Mouse (Mus musculus) telencephalon, adult 2 months (tissue): ENCODE measurements around the gene Bicd2.

ENCODE experiments used
- DNase-seq: peaks from one replicate; pipeline ENCODE4 v3.0.0-alpha.2; 2011; ENCODE audit warnings: low read depth, low spot score

Gene Bicd2

DNA sequence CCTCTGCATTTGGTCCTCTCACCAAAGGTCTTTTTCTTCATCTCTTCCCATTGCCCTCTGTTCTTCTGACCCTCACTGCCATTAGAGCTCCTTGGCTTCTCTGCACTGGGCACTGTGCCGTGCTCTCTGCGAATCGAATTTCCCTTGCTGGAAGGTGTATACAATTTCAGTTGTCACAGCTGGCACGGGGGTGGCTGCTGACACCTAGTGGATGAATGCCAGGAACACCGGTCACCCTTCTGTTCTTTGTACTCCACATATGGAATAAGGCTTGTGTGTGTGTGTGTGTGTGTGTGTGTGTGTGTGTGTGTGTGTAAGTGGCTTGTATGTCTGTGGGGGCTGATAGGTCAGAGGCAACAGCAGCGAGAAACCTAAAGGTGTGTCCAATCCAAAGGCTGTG lies 58.8 kb downstream of the Bicd2 start:
- DNase-seq, result no peak

DNA sequence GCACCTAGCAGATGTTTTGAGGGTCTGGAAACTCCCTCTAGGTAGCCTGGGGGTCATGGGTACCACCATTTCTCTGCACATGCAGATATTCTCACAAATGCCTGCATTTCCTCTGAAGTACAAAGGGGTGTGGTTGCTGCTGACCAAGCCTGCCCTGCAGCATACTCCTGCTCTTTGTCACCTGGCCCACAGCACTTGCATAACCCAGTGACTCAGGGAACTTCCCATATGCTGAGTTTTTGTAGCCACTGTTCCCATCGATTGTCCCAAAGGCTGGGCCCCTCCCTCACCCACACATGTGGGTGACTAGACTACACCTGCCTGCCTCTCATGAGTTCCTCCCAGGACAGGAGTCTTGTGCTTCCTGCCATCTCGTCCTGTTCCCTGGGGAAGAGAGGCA lies 61.2 kb downstream of the Bicd2 start:
- no peak for DNase-seq

DNA sequence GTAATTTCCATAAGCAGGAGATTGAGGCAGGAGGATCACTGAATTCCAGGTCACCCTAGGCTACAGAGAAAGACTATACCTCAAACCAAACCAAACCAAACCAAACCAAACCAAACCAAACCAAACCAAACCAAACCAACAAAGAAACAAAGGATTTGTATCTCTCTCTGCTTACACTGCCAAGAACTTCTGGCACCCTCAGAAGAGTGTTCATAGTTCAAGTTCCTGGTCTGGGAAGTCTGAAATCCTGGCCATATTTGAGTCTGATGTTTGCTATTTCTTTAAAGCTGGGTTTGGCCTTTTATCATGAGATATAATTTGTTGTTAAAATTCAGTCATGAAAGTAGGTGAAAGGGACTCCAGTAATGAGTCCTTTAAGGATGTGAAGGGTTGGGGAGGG lies 66.4 kb downstream of the Bicd2 start:
- no peak for DNase-seq

DNA sequence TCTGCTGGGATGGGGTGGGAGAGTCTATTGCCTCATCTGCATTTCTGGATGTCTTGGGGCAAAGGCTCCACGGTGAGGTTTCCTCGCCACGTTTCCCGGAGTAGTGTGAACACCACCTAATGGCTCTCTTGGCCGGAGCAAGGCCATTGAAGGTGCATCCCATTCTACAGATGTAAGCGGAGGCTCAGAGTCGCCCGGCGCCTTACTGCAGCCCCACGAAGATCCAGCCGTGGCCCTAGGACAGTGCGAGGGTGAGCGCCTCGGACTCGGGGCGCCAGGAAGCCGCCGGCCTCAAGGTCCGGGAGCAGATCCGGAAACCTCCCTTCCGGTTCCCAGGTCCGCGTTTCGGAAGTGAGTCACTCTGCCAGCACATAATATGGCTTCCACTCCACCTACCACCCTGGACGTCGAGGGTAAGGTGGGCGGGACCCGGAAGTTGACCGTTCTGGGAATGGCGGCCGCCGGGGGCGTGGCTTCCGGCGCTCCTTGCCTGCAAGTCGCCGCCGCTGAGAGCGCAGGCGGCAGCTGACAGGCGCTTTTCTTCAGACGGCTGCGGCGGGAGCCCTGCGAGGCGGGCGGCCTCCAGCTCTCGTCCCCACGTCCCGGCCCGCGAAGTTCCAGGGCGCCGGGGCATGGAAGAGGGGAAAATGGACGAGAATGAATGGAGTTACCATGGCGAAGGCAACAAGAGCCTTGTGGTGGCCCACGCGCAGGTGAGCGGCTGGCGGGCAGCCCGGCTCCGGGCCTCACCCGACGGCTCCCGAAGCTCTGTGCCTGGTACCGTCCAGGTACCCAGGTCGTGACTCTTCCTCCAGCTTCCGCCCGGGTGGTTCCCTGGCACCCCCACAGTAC lies 79.6 kb downstream of the Bicd2 start, which contains the start of gene Ippk:
TSS of gene Ippk (plus strand) at position 496 of the 852 bp plus-strand sequence.
- peak; percentile 98 for DNase-seq

DNA sequence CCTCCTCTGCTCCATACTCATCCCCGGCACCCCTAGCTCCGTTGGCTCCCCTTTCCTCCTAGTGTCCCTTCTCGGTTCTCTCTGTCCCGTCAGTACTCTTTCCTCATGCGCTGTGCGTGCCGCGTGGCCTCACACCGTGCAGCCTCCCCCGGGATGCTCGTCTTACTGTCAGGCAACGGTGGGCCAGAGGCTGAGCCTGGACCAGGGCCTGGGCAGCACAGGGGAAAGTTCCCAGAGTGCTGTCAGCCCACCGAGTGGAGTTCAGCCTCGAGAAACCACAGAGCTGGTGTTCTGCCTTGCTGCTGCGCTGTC lies 80.2 kb downstream of the Bicd2 start:
- no peak for DNase-seq

DNA sequence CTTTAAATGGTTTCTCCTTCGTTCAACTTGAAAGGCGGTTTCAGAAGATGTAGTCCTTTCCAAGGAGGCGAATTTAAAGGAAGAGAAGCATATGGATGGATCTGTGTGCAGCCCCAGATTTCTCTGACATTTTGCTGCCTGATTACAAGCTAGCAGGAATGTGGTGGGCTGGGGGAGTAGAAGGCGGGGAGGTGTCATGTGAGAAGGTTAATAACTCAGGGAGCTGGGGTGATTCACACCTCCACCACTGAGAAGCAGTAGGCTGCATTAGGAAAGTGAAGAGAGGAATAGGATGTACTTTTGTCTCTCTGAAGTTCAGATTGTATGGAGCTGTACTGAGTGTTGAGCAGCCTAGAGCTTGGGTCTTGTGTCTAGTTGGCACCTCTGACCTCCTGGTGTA lies 80.6 kb downstream of the Bicd2 start:
- DNase-seq, result no peak

DNA sequence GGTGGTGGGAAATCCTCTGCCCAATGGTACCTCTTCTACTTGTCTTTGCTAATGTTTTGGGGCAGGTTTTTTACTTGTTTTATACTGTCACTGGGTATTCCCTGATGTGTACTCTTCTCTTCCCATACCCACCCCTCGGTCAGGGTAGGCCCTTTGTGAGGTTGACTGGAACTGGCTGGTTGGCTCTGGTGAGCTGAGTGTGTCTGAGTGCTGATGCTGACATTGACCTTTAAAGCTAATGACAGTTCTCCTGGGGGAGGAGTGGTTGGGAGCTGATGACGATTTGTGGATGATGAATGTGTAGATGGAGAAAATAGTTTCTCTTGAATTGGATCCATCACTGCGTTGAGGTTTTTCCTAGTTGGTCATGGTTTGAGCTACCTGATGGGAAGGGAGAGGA lies 85.4 kb downstream of the Bicd2 start:
- DNase-seq, result no peak

DNA sequence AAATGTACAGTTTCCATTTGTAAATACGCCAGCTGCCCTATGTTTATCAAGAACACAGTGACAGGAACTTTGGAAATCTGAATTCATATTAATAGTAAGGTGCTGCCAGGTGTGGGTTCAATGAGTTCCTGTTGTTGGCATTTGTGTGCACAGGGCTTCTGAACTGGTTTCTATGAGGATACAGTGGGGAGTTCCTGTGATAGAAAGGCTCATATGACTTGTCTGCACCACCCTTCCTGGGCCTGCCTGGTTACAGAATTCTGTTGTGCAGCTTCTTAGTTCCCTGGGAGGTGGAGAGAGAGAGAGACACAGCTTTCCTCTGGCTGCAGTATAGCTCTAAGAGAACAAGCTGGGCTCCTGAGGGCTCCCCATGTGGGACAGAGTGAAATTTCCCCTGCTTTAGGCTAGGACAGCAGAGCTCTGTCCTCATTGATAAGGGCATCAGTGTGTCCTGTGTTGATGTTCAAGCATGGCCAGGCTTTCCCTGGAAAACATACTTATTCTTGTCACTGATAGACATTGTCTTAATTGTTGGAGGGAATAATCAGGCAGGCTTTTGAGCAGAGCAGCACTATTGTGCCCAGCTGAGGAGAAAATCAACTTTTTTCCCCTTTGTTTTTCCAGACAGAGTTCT lies 86.8 kb downstream of the Bicd2 start:
- DNase-seq, result no peak

DNA sequence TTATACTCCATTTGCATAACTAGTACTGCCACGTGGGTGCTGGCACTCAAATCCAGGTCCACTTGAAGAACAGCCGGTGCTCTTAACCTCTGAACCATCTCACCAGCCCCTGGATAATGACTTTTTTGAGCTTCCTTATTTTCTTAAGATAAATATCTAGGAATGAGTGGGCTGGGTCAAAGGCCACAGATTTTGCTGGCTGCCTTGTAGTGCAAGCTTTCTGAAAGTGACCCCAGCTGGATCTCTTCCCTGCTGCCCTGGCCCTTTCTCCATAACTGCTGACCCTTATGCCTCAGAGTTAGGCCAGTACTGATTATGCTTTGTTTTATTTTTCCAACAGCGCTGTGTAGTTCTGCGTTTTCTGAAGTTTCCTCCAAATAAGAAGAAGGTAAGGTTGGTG lies 89.1 kb downstream of the Bicd2 start:
- no peak for DNase-seq

DNA sequence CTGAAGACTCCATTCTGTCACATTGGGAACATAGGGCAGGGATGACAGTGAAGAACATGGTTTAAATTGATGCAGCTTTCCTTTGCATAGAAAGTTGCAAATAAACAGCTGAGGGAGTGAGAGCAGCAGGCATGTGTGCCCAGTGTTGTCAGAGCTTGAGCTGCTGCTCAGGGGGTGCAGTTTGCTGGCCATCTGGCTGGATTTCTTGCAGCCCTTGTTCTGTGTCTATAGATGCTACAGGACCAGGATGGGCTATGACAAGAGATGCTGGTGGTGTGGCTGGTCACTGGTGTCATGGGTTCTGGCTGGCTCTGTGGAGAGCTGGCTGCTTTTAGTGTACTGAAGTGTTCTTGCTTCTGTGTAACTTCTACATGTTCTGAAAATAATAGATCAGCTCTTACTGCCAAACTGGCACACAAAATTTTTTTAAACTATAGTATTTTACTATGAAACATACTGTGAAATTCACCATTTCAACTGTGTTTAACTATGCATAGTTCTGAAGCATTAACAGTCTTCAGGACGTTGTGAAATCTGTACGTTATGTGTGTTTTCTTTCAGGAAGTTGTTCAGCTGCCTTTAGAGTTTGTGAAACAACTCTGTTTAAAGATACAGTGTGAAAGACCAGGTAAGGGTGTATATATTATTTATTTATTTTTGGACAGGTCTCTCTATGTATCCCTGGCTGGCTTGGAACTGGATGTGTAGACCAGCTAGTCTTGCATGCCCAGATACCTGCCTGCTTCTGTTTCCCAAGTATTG lies 92.1 kb downstream of the Bicd2 start:
- no peak for DNase-seq

DNA sequence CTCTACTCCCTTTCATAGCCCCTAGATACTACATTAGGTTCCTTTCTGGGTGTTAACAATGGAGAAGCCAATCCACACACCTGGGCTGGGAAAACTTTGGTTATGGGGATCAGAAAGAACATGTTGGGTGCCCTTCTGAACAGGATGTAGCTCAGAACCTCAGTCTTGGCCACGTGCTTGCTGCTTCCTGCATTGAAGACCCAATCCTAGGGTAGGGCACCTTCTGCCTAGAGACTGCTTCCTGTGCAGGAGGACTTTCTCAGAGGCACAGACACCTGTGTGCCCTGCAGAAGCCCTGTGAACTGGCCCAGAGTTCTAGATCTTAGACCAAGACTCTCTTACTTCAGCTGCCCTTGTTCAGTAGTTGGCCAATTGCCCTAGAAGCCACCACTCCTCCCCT lies 94.4 kb downstream of the Bicd2 start:
- no peak for DNase-seq

DNA sequence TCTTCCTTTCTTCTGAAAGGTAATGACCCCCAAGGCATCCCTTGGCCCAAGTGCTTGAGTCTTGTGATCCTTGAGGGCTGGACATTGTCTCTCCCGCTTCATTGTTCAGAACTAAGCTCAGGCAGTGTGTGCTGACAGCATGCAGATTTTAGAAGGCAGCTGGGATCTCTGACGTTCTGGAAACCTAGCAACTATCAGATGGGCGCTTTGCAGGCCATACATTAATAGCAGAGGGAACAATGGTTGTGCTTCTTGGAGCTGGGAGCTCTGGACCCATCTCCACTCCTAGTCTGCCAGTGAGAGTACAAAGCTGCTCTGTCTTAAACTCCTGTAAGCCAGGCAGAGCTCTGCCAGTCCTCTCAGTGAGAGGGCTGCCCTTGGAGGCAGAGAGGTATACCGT lies 94.8 kb downstream of the Bicd2 start:
- DNase-seq, result peak; percentile 74
